In genomic region chr2:163048125-163048524, GRCm38 (mm10) we compare ENCODE assay signal across 8 mouse cellular contexts. TPM values are rescaled to one million over a fixed set of nuclear protein-coding genes. Genes with fewer than 3 reads are reported as not detected.
DNase-seq lines count a peak whose midpoint lies in the region; ATAC-seq and TF ChIP-seq lines count a peak whose summit lies in the region.

No protein-coding gene starts in this region.

- peaks cover 7% of the 10 kb centered on the region for H3K4me1 ChIP-seq in heart, embryonic 12.5 days (replicated peaks)
- no peaks in the 10 kb centered on the region for H3K4me1 ChIP-seq in kidney, embryonic 16.5 days (ENCODE audit: insufficient read depth, low read length)

- peak; percentile 86 for ATAC-seq in erythroid progenitor cell, adult 5-6 weeks (replicated peaks; ENCODE audit: low FRiP score, poor library complexity, severe bottlenecking)
- ATAC-seq in heart, embryonic 12.5 days (ENCODE audit: insufficient number of reproducible peaks, low FRiP score), result 0 out of 2 replicates have a peak, but pooled peaks have one; percentile 33
- ATAC-seq in kidney, embryonic 16.5 days (ENCODE audit: low FRiP score, low TSS enrichment), result peak; percentile 82
- peak; percentile 62; the same call in 1 of the 2 replicates for ATAC-seq in monocyte, adult 5-6 weeks (replicated peaks; ENCODE audit: insufficient number of reproducible peaks, low FRiP score, low TSS enrichment, poor library complexity, severe bottlenecking)

- 2% methylated on average over 10 of the region's 10 CpGs for WGBS in heart, embryonic 12.5 days
- 4% methylated on average over 10 of the region's 10 CpGs for WGBS in kidney, embryonic 16.5 days

- H3K9ac ChIP-seq in heart, embryonic 12.5 days, result no peak overlapping the region
- 0 out of 2 replicates have a peak overlapping the region, but pooled peaks have one; percentile 32 for H3K9ac ChIP-seq in kidney, embryonic 16.5 days (replicated peaks; ENCODE audit: low read length)

- TF ChIP-seq CTCF in brain, embryonic 14.5 days (IDR thresholded peaks at IDR 0.05; ENCODE audit: borderline replicate concordance, extremely low read depth, insufficient read depth, insufficient read length), result peak; percentile 99

- TF ChIP-seq POLR2A in brain, embryonic 14.5 days (IDR thresholded peaks at IDR 0.05; ENCODE audit: borderline replicate concordance, extremely low read depth, insufficient read depth, insufficient read length, poor library complexity, severe bottlenecking), result no peak

- peak overlapping the region; percentile 56 for H3K4me2 ChIP-seq in heart, embryonic 12.5 days
- H3K4me2 ChIP-seq in kidney, embryonic 16.5 days (replicated peaks; ENCODE audit: low read depth, low read length), result peak overlapping the region; percentile 51

- no peaks in the 10 kb centered on the region for H3K27me3 ChIP-seq in heart, embryonic 12.5 days (replicated peaks)
- no peaks in the 10 kb centered on the region for H3K27me3 ChIP-seq in kidney, embryonic 16.5 days (ENCODE audit: insufficient read depth, low read length)

- no peak overlapping the region for H3K27ac ChIP-seq in heart, embryonic 12.5 days (ENCODE audit: poor library complexity, severe bottlenecking)
- no peak overlapping the region for H3K27ac ChIP-seq in kidney, embryonic 16.5 days (ENCODE audit: low read length)

- 0 out of 2 replicates have a peak overlapping the region, but pooled peaks have one; percentile 11 for H3K4me3 ChIP-seq in heart, embryonic 12.5 days
- H3K4me3 ChIP-seq in kidney, embryonic 16.5 days (ENCODE audit: low read length), result peak overlapping the region; percentile 34

- peaks cover 39% of the 10 kb centered on the region for H3K36me3 ChIP-seq in heart, embryonic 12.5 days
- H3K36me3 ChIP-seq in kidney, embryonic 16.5 days (ENCODE audit: insufficient read depth, low read length), result peaks cover 32% of the 10 kb centered on the region

- no peaks in the 10 kb centered on the region for H3K9me3 ChIP-seq in heart, embryonic 12.5 days (replicated peaks)
- no peaks in the 10 kb centered on the region for H3K9me3 ChIP-seq in kidney, embryonic 16.5 days (ENCODE audit: low read length)

- DNase-seq in CD4-positive helper T cell, adult 2 months (ENCODE audit: low read depth, low spot score), result peak; percentile 60
- peak; percentile 92 for DNase-seq in brain, embryonic 14.5 days (ENCODE audit: low read depth)
- peak; percentile 71 for DNase-seq in liver
- DNase-seq in spleen, postnatal 36 days (ENCODE audit: low spot score in 2 of 2), result peak; percentile 52 to 59

RNA-seq across cellular contexts. Expression of gene Mybl2, which starts 6.4 kb away (rescaled TPM):
- polyA plus RNA-seq in brain, embryonic 14.5 days (2012; rRNA removed), result 11.0 and 15.9 TPM in 2 replicates
- 79.3 and 110 TPM in 2 replicates for total RNA-seq in erythroid progenitor cell, adult 5-6 weeks (2015; ENCODE audit: low replicate concordance)
- 121 and 132 TPM in 2 replicates for total RNA-seq in erythroid progenitor cell, adult 5-6 weeks (2017; ENCODE audit: low replicate concordance)
- 21.3 and 21.9 TPM in 2 replicates for polyA plus RNA-seq in heart, embryonic 12.5 days (2016; fragmentation: Nextera tagmentation; extraction: Ambion mirVana)
- polyA plus RNA-seq in kidney, embryonic 16.5 days (2015; fragmentation: Nextera tagmentation; extraction: Ambion mirVana), result 23.7 and 27.0 TPM in 2 replicates
- 0.32 to 1.5 TPM in 2 of 3 replicates, not detected in the other for total RNA-seq in monocyte, adult 5-6 weeks (2017)

RNA-seq across cellular contexts. Expression of gene Ift52, which starts 31.0 kb away (rescaled TPM):
- 34.1 and 35.4 TPM in 2 replicates for polyA plus RNA-seq in brain, embryonic 14.5 days (2012; rRNA removed)
- 9.2 and 9.7 TPM in 2 replicates for total RNA-seq in erythroid progenitor cell, adult 5-6 weeks (2015; ENCODE audit: low replicate concordance)
- 7.6 and 12.3 TPM in 2 replicates for total RNA-seq in erythroid progenitor cell, adult 5-6 weeks (2017; ENCODE audit: low replicate concordance)
- polyA plus RNA-seq in heart, embryonic 12.5 days (2016; fragmentation: Nextera tagmentation; extraction: Ambion mirVana), result 41.4 and 41.7 TPM in 2 replicates
- polyA plus RNA-seq in kidney, embryonic 16.5 days (2015; fragmentation: Nextera tagmentation; extraction: Ambion mirVana), result 55.3 and 55.5 TPM in 2 replicates
- total RNA-seq in monocyte, adult 5-6 weeks (2017), result 22.0 to 34.8 TPM (median 29.3 TPM) in 3 replicates

RNA-seq across cellular contexts. Expression of gene Gtsf1l, which starts 39.5 kb away (rescaled TPM):
- polyA plus RNA-seq in brain, embryonic 14.5 days (2012; rRNA removed), result not detected in 2 replicates
- total RNA-seq in erythroid progenitor cell, adult 5-6 weeks (2015; ENCODE audit: low replicate concordance), result not detected in 2 replicates
- total RNA-seq in erythroid progenitor cell, adult 5-6 weeks (2017; ENCODE audit: low replicate concordance), result not detected in 2 replicates
- not detected in 2 replicates for polyA plus RNA-seq in heart, embryonic 12.5 days (2016; fragmentation: Nextera tagmentation; extraction: Ambion mirVana)
- polyA plus RNA-seq in kidney, embryonic 16.5 days (2015; fragmentation: Nextera tagmentation; extraction: Ambion mirVana), result not detected in 2 replicates
- total RNA-seq in monocyte, adult 5-6 weeks (2017), result not detected in 3 replicates

Comparison
In these comparisons a context has a peak if more than half of its experiments do, and no peak if none do; other contexts are left out.
1. ATAC-seq: peak in every context shown above with its lines; median percentile 86 in erythroid progenitor cell, adult 5-6 weeks; 82 in kidney, embryonic 16.5 days; 62 in monocyte, adult 5-6 weeks; 33 in heart, embryonic 12.5 days.